Mouse (Mus musculus): ENCODE measurements at regions not wholly inside any gene's neighbourhood (a gene's known extent, or its start where the extent isn't known, plus 50 kb on each side); places are given as distances from the start of the nearest gene placed in this dataset.
A peak's percentile ranks its signal among the peaks of the same experiment; 100 is the strongest.

DNA sequence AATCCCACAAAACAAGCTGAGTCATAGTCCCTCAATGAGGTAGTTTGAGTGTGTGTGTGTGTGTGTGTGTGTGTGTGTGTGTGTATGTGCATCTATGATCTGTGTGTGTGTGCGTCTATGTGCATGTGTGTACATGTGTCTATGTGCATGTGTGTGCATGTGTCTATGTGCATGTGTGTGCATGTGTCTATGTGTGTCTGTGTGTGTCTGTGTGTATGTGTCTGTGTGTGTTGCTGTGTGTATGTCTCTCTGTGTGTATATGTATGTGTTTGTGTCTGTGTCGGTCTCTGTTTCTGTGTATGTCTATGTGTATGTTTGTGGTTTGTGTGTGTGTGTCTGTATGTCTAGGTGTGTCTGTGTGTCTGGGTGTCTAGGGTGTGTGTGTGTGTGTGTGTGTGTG, 309.1 kb upstream of the Brinp3 start:
- no peak for ATAC-seq (ENCODE audit: low TSS enrichment)

DNA sequence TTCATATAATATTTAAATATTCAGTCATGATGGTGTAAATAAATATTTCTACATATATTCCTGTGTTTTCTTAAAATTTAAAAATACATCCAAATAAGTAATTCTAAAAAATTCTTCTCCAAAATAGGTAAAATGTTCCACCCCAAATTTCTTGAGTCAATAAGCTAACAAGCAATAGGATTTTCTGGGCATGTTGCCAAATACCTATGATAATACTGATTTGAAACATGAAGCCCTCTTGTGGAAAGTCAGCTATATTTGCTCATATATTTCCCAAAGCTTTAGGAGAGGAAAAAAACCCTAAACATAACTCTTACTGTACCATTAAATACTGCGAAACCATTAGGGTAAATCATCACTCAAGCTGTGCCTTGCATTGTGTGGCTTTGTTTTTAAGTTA, 282.9 kb upstream of the Brinp3 start:
- ATAC-seq (ENCODE audit: low TSS enrichment), result no peak

DNA sequence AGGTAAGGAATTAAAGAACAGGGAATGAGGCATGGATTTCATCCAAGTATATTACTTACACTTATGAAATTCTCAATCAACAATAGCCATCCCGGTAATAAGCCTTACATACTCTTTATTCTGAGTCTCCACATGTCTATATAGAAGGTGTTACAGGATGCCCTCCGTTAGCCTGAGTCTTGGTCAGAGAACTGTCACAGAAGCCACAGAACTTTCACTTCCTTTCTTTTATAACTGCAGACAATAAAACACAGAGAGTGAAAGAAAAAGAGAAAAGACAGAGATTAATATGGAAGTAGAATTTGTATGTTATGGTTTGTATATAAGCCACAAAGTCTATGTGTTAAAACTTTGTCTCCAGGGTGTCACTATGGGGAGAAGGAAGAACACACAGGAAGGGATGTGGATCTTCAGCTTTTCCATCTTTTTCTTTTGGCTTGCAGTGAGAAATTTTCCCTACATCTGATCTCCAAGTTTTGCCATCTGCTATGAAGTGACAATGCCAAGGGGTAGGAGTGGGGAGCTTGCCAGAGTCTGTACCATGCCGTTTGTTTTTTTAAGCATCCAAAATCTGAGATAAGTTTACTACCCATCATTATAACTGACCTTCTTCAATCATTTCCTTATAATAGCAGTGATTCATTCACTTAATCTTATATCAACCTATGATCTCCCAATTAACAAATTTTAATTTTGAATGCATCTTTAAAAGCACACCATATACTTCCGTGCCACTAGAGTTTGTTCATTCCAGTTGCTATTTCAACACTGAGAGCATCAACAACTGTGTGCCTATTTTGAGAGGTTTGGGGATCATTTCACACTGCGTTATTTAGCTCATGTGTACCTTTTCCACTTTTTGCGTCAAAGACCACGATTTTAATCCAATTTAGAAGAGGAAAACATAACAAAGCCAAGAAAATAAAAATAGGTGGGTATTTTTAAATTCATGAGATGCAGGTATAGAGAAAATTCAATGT, 262.8 kb upstream of the Brinp3 start:
- ATAC-seq (ENCODE audit: low TSS enrichment), result peak; percentile 92

DNA sequence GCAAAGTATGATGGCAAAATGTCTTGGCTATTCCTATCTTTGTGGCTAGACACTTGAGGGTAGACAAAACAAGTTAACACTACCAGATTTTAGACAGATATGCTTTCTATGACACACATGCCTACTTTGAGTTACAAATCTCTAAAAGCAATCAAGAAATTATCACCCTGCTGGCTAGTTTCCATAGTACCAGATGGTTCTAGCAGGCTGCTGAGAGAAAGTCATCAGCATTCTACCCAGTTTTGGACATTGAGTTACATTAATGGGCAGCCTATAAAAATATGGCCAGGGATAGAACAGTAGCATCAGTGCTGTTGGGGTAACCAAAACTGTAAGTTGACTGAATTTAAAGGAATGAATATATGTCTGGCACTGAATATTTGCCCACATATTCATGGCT, 234.2 kb upstream of the Brinp3 start:
- no peak for ATAC-seq (ENCODE audit: low TSS enrichment)

- peak; percentile 99 for ATAC-seq (ENCODE audit: low TSS enrichment)
Measured at GRCm38 (mm10) chr1:146299031-146299430, 195.5 kb upstream of the Brinp3 start.

DNA sequence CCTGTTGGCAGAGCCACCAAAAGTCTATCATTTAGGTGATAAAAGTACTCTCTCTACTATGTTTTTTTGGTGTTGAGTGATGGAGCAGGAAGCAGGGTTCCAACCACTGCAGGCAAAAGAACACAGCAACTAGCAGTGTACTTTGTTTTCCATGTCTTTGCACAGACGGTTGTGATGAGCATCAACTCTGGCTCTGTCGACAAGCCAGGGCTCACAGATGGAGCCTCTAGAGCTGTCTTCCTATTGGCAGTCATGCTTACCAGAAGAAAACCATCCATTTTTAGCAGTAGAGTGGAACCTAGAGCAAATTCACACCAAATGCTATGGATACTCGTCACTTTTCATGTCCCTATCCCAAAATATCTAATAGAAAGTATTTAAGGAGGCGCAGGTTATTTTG, 182.0 kb upstream of the Brinp3 start:
- peak; percentile 85 for ATAC-seq (ENCODE audit: low TSS enrichment)

GRCm38 (mm10) chr1:146316172-146317158, 178.1 kb upstream of the Brinp3 start:
- ATAC-seq (ENCODE audit: low TSS enrichment), result no peak

GRCm38 (mm10) chr1:146322026-146322425, 172.5 kb upstream of the Brinp3 start:
- no peak for ATAC-seq (ENCODE audit: low TSS enrichment)

GRCm38 (mm10) chr1:146322862-146323261, 171.7 kb upstream of the Brinp3 start:
- ATAC-seq (ENCODE audit: low TSS enrichment), result no peak

GRCm38 (mm10) chr1:146337049-146337448, 157.5 kb upstream of the Brinp3 start:
- no peak for ATAC-seq (ENCODE audit: low TSS enrichment)

DNA sequence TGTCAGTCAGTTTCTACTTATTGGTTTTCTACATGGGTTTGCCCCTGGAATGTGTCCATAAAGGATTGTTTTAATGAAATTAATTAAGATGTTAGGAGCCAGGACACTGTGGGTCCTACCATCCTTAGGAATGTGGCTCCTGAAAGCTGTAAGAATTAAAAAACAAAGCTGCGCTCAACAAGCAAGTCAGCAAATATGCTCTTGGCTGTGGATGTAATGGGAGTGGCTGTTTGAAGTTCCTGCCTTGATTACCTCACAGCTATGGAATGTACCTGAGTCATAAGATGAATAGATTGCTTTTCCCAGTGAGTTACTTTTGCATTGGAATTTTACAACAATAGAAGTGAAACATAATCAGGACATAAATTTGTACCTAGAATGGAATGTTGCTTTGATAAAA, 137.6 kb upstream of the Brinp3 start:
- no peak for ATAC-seq (ENCODE audit: low TSS enrichment)

GRCm38 (mm10) chr1:146358301-146358700, 136.3 kb upstream of the Brinp3 start:
- no peak for ATAC-seq (ENCODE audit: low TSS enrichment)

GRCm38 (mm10) chr1:146359632-146360031, 134.9 kb upstream of the Brinp3 start:
- no peak for ATAC-seq (ENCODE audit: low TSS enrichment)

GRCm38 (mm10) chr1:146360124-146360523, 134.4 kb upstream of the Brinp3 start:
- no peak for ATAC-seq (ENCODE audit: low TSS enrichment)

GRCm38 (mm10) chr1:146363777-146364176, 130.8 kb upstream of the Brinp3 start:
- ATAC-seq (ENCODE audit: low TSS enrichment), result no peak
